Mouse (Mus musculus): Measurements from ENCODE around the gene Ctsa. TPM values are rescaled to one million over a fixed set of nuclear protein-coding genes. Genes with fewer than 3 reads are reported as not detected.
"Not testable (repeated sequence)": the region's sequence is repeated elsewhere in the genome, so short reads cannot be mapped to it uniquely, and the experiment has no call there.

Gene Ctsa
- polyA plus RNA-seq, 1 experiment = 289 TPM

DNA sequence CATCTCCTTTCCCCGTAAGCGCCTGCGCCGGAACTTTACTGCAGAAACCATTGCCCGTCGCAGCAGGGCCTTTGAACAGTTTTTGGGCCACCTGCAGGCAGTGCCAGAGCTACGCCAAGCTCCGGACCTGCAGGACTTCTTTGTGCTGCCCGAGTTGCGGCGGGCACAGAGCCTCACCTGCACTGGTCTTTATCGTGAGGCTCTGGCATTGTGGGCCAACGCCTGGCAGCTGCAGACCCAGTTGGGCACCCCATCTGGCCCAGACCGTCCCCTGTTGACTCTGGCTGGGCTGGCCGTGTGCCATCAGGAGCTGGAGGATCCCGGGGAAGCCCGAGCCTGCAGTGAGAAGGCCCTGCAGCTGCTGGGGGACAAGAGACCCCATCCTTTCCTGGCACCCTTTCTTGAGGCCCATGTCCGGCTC is 40.8 kb upstream of the Ctsa start:
- Histone ChIP-seq H3K4me3 (replicated peaks; ENCODE audit: extremely low read depth, low read depth, low read length) (no peak overlapping the region), H3K4me1 (ENCODE audit: control insufficient read depth, insufficient read depth, low read length) (peaks cover 18% of the 10 kb centered on the region)
- WGBS = 86% methylated on average over 18 of the region's 18 CpGs
- TF ChIP-seq CTCF (IDR thresholded peaks at IDR 0.05; ENCODE audit: insufficient read depth, low read length) (no peak), POLR2A (IDR thresholded peaks at IDR 0.05; ENCODE audit: borderline replicate concordance, extremely low read depth, low read depth, low read length) (no peak)
- no peak for DNase-seq

DNA sequence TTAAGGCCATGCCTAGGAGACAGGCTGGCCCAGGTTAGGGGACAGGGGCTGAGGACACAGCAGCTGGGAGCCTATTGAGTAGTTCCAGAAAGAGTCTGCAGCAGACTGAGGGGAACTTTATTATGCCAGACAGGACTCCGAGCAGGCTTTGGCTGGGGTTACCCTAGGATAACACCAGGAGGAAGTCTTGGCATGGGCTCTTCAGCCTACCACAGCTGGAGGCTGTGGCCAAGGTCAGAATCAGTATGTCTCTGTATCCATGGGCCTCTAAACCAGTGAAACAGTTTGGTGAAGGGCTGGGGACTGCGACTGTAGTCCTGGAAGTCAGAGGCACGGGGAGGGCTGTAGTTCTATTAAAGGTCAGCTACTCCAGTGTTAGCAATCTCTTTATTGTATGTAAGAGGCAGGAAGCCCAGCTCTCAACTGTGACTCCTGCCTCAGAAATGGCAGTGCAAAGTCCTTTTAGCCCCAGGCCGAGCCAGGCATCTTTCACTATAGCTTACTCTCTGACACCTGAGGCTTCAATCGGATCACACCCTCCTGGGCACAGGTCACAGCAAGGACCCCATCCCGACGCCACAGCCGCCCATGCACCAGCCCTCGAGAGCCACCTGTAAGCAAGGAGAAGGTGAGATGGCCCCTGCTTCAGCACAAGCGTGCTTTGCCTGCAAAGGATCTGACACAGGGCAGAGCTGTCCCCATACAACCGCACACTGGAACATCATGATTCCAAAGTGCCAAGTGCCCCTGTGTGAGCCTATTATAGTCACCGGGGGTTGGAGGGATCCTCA is 40.1 kb upstream of the Ctsa start:
- Histone ChIP-seq H3K4me1 (ENCODE audit: control insufficient read depth, insufficient read depth, low read length) (peaks cover 15% of the 10 kb centered on the region), H3K4me3 (replicated peaks; ENCODE audit: extremely low read depth, low read depth, low read length) (no peak overlapping the region)
- no peak for DNase-seq
- TF ChIP-seq CTCF (IDR thresholded peaks at IDR 0.05; ENCODE audit: insufficient read depth, low read length) = no peak
- no peak for TF ChIP-seq POLR2A (IDR thresholded peaks at IDR 0.05; ENCODE audit: borderline replicate concordance, extremely low read depth, low read depth, low read length)
- WGBS = 89% methylated on average over 12 of the region's 12 CpGs

DNA sequence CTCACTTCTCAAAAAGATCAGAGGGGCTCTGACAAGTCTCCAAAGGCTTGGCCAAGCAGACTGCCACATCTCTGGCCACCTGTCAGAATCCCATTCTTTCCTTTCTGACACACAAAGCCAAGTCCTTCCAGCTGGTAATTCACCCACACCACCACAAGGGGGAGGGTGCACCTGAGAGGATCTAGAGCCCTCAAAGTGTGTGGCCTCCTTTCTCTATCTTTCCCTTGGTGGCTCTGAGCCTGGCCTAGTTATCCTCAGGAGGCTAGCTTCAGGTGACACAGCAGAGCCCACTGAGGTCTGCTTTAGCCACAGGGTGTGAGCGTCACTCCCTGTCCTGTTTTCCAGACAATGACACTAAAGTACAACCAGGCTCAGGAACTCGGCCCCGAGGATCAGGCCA is 39.4 kb upstream of the Ctsa start:
- peak; percentile 50 for DNase-seq

DNA sequence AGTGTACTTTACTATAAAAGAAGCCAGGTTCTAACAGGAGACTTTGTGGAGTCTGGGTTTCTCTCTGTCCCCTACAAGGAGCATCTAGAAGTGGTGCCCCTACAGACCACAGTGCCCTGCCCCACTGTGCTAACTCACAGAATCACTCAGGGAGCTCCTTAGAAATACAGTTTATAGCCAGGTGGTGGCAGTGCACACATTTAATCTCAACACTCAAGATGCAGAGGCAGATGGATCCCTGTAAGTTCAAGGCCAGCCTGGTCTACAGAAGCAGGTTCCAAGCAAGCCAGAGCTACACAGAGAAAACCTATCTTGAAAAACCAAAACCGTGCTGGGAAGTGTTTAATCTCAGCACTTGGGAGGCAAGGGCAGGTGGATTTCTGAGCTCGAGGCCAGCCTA is 38.9 kb upstream of the Ctsa start:
- TF ChIP-seq CTCF (IDR thresholded peaks at IDR 0.05; ENCODE audit: insufficient read depth, low read length) = no peak
- Histone ChIP-seq H3K4me3 (replicated peaks; ENCODE audit: extremely low read depth, low read depth, low read length) (no peak overlapping the region), H3K4me1 (ENCODE audit: control insufficient read depth, insufficient read depth, low read length) (peaks cover 8% of the 10 kb centered on the region)
- WGBS = 85% methylated on average over 2 of the region's 2 CpGs
- no peak for DNase-seq

More for the DNA sequence above, 39.4 kb upstream of the Ctsa start:
- no peak overlapping the region for H3K4me3 ChIP-seq (replicated peaks; ENCODE audit: extremely low read depth, low read depth, low read length)
- WGBS = 75% methylated on average over 3 of the region's 3 CpGs
- peak; percentile 88 for TF ChIP-seq CTCF (IDR thresholded peaks at IDR 0.05; ENCODE audit: insufficient read depth, low read length)
- TF ChIP-seq POLR2A (IDR thresholded peaks at IDR 0.05; ENCODE audit: borderline replicate concordance, extremely low read depth, low read depth, low read length) = no peak
- peaks cover 14% of the 10 kb centered on the region for H3K4me1 ChIP-seq (ENCODE audit: control insufficient read depth, insufficient read depth, low read length)

DNA sequence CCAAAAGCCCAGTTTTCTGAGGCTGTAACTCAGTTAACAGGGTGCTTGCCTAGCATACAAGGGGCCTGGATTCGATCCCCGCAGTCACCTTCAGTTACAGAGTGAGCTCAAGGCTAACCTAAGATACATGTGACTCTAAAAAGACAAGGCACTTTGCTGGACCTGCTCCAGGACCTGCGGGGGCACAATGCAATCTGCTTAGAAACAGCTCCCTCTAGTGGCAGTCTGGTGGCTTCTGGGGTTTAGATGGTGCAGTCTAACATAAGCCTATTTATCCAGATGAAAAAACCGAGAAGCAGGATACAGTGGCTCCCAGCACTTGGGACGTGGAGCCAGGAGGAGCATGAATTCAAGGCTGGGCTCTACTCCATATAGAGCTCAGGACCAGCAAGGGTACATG is 38.4 kb upstream of the Ctsa start:
- WGBS = 24% methylated on average over 5 of the region's 5 CpGs
- TF ChIP-seq CTCF (IDR thresholded peaks at IDR 0.05; ENCODE audit: insufficient read depth, low read length) (peak; percentile 78), POLR2A (IDR thresholded peaks at IDR 0.05; ENCODE audit: borderline replicate concordance, extremely low read depth, low read depth, low read length) (no peak; the same call in 1 of the 2 replicates)
- no peak overlapping the region for H3K4me3 ChIP-seq (replicated peaks; ENCODE audit: extremely low read depth, low read depth, low read length)
- peaks cover 7% of the 10 kb centered on the region for H3K4me1 ChIP-seq (ENCODE audit: control insufficient read depth, insufficient read depth, low read length)
- DNase-seq = peak; percentile 68

DNA sequence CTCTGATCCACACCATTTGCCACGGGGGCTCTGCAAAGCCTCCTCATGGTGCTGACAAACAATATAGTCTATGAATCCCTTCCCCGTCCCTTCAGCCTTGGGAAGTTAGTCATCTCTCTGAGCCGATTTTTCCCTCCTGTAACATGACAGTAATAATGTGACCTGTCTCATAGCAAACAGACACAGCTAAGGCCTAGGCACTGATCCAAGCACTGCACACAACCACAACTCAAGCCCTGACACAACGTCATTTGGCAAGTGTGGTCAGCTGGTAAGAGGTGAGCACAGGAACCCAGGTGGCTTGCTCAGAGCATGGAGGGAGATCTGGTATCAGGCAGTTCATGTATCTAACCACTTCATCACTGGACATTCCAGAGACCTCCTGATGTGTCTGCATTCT is 36.8 kb upstream of the Ctsa start:
- DNase-seq = no peak
- WGBS = 77% methylated on average over 4 of the region's 4 CpGs
- no peak overlapping the region for H3K4me3 ChIP-seq (replicated peaks; ENCODE audit: extremely low read depth, low read depth, low read length)
- TF ChIP-seq CTCF (IDR thresholded peaks at IDR 0.05; ENCODE audit: insufficient read depth, low read length) (no peak), POLR2A (IDR thresholded peaks at IDR 0.05; ENCODE audit: borderline replicate concordance, extremely low read depth, low read depth, low read length) (no peak)
- H3K4me1 ChIP-seq (ENCODE audit: control insufficient read depth, insufficient read depth, low read length) = peaks cover 4% of the 10 kb centered on the region

DNA sequence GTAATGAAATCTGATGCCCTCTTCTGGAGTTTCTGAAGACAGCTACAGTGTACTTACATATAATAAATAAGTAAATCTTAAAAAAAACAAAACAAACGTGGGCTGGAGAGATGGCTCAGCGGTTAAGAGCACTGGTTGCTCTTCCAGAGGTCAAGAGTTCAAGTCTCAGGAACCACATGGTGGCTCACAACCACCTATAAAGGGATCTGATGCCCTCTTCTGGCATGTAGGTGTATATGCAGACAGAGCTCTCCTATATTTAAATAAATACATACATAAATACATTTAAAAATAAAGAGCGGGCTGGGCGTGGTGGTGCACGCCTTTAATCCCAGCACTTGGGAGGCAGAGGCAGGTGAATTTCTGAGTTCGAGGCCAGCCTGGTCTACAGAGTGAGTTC is 34.1 kb upstream of the Ctsa start:
- WGBS = 64% methylated on average over 6 of the region's 6 CpGs
- not testable (repeated sequence) for DNase-seq; H3K4me3 ChIP-seq (replicated peaks; ENCODE audit: extremely low read depth, low read depth, low read length); H3K4me1 ChIP-seq (ENCODE audit: control insufficient read depth, insufficient read depth, low read length)

DNA sequence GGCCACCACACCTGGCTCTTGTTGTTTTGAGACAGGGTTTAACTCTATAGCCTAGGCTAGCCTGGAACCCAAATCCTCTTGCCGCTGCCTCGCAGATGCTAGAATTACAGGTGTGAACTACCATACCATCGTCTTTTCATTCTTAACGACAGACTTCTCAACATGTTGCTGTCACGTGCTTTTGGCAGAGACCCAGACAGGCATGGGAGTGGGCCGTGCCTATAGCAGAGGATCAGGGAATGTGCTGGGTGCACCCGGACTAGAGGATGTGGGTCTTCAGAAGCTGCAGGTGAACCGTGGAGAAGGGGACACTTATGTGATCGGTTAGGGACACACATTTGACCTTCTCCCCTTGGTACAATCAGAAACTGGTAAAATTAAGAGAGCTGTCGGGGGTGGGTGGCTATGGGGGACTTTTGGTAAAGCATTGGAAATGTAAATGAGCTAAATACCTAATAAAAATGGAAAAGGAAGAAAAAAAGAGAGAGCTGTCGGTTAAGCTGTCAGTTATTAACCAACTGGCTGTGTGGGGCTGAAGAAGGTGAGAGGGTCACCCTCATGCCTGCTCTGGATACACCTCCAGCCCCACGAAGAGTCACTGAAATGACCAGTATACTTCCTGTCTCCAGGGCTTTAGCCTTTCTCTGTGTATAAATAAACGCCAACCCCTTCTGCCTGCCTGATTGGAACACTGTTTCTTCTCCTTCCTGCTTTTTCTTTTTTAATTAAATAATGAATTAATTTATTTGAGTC is 32.2 kb upstream of the Ctsa start:
- DNase-seq = no peak
- 81% methylated on average over 13 of the region's 13 CpGs for WGBS
- TF ChIP-seq POLR2A (IDR thresholded peaks at IDR 0.05; ENCODE audit: borderline replicate concordance, extremely low read depth, low read depth, low read length) (no peak), CTCF (IDR thresholded peaks at IDR 0.05; ENCODE audit: insufficient read depth, low read length) (no peak)
- H3K4me3 ChIP-seq (replicated peaks; ENCODE audit: extremely low read depth, low read depth, low read length) = no peak overlapping the region
- peaks cover 3% of the 10 kb centered on the region; the same call in 1 of the 2 replicates for H3K4me1 ChIP-seq (ENCODE audit: control insufficient read depth, insufficient read depth, low read length)

DNA sequence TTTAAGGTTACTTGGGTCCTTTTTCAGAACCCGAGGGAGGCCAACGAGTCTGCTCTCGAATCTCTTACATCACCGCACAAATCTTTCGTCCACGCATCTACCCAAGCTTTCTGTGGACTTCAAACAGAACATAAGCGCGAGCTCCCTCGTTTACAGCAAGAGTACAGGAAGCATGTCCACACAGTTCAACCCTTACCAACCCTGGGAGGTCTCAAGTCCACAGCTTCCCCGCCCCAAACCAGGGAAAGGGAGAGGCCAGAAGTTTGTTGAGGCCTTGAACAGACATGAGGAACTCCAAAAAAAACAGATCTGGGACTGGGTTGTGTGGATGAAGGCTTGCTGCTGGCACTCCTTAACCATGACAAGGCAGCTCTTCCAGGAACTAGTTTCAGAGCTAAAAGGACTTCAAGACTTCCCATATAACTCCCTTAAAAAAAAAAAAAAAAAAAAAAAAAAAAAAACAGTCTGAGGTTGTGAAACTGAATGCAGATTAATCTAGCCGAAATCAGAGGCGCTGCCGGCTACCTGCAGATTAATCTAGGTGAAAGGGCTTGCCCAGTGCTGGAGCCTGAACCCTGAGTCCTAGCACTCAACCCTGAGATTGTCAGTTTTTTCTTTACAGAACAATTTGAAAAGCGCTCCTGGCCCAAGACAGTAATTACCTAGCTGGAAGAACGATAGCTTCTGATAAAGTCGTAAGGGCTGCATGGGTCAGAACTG is 29.3 kb upstream of the Ctsa start:
- WGBS = 80% methylated on average over 16 of the region's 16 CpGs
- no peak for TF ChIP-seq POLR2A (IDR thresholded peaks at IDR 0.05; ENCODE audit: borderline replicate concordance, extremely low read depth, low read depth, low read length)
- TF ChIP-seq CTCF (IDR thresholded peaks at IDR 0.05; ENCODE audit: insufficient read depth, low read length) = no peak
- H3K4me1 ChIP-seq (ENCODE audit: control insufficient read depth, insufficient read depth, low read length) = peaks cover 3% of the 10 kb centered on the region; the same call in 1 of the 2 replicates
- DNase-seq = no peak
- H3K4me3 ChIP-seq (replicated peaks; ENCODE audit: extremely low read depth, low read depth, low read length) = no peak overlapping the region

Data from lung, adult 2 months (tissue).